ENCODE assay signal across 8 mouse cellular contexts in the genomic region with DNA sequence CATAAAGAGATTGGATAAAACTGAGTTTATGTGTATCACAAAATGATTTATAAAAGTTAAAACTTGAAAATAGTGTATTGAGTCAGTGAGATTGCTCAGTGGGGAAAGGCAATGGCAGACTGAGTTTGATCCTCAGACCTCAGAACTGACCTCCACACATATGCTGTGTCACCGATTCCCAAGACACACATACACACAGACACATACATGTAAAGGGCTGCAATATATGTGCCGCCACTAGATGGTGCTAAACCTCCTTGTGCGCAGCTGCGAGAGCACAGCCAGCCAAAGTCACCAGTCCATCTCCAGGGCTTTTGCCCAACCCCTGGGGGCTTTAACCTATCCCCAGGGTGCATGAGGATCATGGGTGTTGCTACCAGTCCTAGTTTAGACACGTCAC. TPM values are rescaled to one million over a fixed set of nuclear protein-coding genes. Genes with fewer than 3 reads are reported as not detected.
DNase-seq lines count a peak whose midpoint lies in the region; ATAC-seq and TF ChIP-seq lines count a peak whose summit lies in the region.
"Not testable (repeated sequence)": the region's sequence is repeated elsewhere in the genome, so short reads cannot be mapped to it uniquely, and the experiment has no call there.

No protein-coding gene starts in this region.

- H3K9me3 ChIP-seq in forebrain, embryonic 14.5 days (replicated peaks; ENCODE audit: control insufficient read depth, low read length); hindbrain, embryonic 11.5 days (ENCODE audit: control insufficient read depth, low read length); intestine, embryonic 16.5 days (ENCODE audit: control insufficient read depth, low read length); limb, embryonic 13.5 days; lung, embryonic 14.5 days (ENCODE audit: low read depth, low read length); midbrain, embryonic 13.5 days: not testable (repeated sequence)

- ATAC-seq in activated CD4-positive, CD25-positive, alpha-beta regulatory T cell, adult 4 months: peak; percentile 66
- peak; percentile 72 for ATAC-seq in forebrain, embryonic 14.5 days
- peak; percentile 67 for ATAC-seq in hindbrain, embryonic 11.5 days (ENCODE audit: low FRiP score)
- ATAC-seq in intestine, embryonic 16.5 days: peak; percentile 71
- peak; percentile 57; the same call in 1 of the 2 replicates for ATAC-seq in limb, embryonic 13.5 days (ENCODE audit: low FRiP score, low read depth)
- peak; percentile 79; the same call in 1 of the 2 replicates for ATAC-seq in lung, embryonic 14.5 days (ENCODE audit: insufficient read depth)
- peak; percentile 83 for ATAC-seq in midbrain, embryonic 13.5 days
- ATAC-seq in neutrophil, adult 5-6 weeks (ENCODE audit: extremely low read depth, insufficient number of reproducible peaks, low FRiP score, poor library complexity, severe bottlenecking): peak; percentile 81

- not testable (repeated sequence) for H3K36me3 ChIP-seq in forebrain, embryonic 14.5 days (ENCODE audit: control insufficient read depth, insufficient read depth, low read length); hindbrain, embryonic 11.5 days (ENCODE audit: control insufficient read depth, insufficient read depth, low read length); intestine, embryonic 16.5 days (ENCODE audit: control insufficient read depth, insufficient read depth, low read length); limb, embryonic 13.5 days; lung, embryonic 14.5 days (ENCODE audit: insufficient read depth); midbrain, embryonic 13.5 days

- not testable (repeated sequence) for DNase-seq in forebrain, embryonic 14.5 days (ENCODE audit: low spot score); hindbrain, embryonic 11.5 days (ENCODE audit: low spot score); lung, embryonic 14.5 days

- not testable (repeated sequence) for H3K4me1 ChIP-seq in forebrain, embryonic 14.5 days (ENCODE audit: control insufficient read depth, insufficient read depth, low read length); hindbrain, embryonic 11.5 days (replicated peaks; ENCODE audit: control insufficient read depth, insufficient read depth, low read length); intestine, embryonic 16.5 days (ENCODE audit: control insufficient read depth, insufficient read depth, low read length); limb, embryonic 13.5 days; lung, embryonic 14.5 days (ENCODE audit: insufficient read depth); midbrain, embryonic 13.5 days (replicated peaks)

- H3K4me2 ChIP-seq in forebrain, embryonic 14.5 days (ENCODE audit: low read length); hindbrain, embryonic 11.5 days (replicated peaks; ENCODE audit: low read depth, low read length); intestine, embryonic 16.5 days (ENCODE audit: low read depth, low read length); limb, embryonic 13.5 days (replicated peaks); lung, embryonic 14.5 days; midbrain, embryonic 13.5 days (replicated peaks): not testable (repeated sequence)

- not testable (repeated sequence) for H3K27me3 ChIP-seq in forebrain, embryonic 14.5 days (replicated peaks; ENCODE audit: control insufficient read depth, insufficient read depth, low read length); hindbrain, embryonic 11.5 days (ENCODE audit: control insufficient read depth, insufficient read depth, low read length); intestine, embryonic 16.5 days (replicated peaks; ENCODE audit: control insufficient read depth, insufficient read depth, low read length); limb, embryonic 13.5 days; lung, embryonic 14.5 days (ENCODE audit: insufficient read depth, low read length); midbrain, embryonic 13.5 days

- not testable (repeated sequence) for TF ChIP-seq CTCF in lung, embryonic 14.5 days (IDR thresholded peaks at IDR 0.05; ENCODE audit: low read depth)

- H3K27ac ChIP-seq in forebrain, embryonic 14.5 days (ENCODE audit: low read depth, low read length); hindbrain, embryonic 11.5 days (ENCODE audit: low read depth, low read length); intestine, embryonic 16.5 days (ENCODE audit: low read length); limb, embryonic 13.5 days; lung, embryonic 14.5 days (ENCODE audit: low read depth); midbrain, embryonic 13.5 days: not testable (repeated sequence)

- not testable (repeated sequence) for H3K4me3 ChIP-seq in forebrain, embryonic 14.5 days (ENCODE audit: low read depth, low read length); hindbrain, embryonic 11.5 days (ENCODE audit: low read depth, low read length); intestine, embryonic 16.5 days (ENCODE audit: low read length); limb, embryonic 13.5 days; lung, embryonic 14.5 days (ENCODE audit: low read depth, low read length); midbrain, embryonic 13.5 days (replicated peaks)

- no CpG with 5 or more reads among the region's 5 CpGs for WGBS in forebrain, embryonic 14.5 days
- no CpG with 5 or more reads among the region's 5 CpGs for WGBS in hindbrain, embryonic 11.5 days
- no CpG with 5 or more reads among the region's 5 CpGs for WGBS in intestine, embryonic 16.5 days
- no CpG with 5 or more reads among the region's 5 CpGs for WGBS in limb, embryonic 13.5 days
- no CpG with 5 or more reads among the region's 5 CpGs for WGBS in lung, embryonic 14.5 days
- WGBS in midbrain, embryonic 13.5 days: no CpG with 5 or more reads among the region's 5 CpGs

- H3K9ac ChIP-seq in forebrain, embryonic 14.5 days (ENCODE audit: low read length); hindbrain, embryonic 11.5 days (ENCODE audit: low read depth, low read length); intestine, embryonic 16.5 days (ENCODE audit: low read depth, low read length); limb, embryonic 13.5 days; lung, embryonic 14.5 days; midbrain, embryonic 13.5 days (replicated peaks): not testable (repeated sequence)

RNA-seq across cellular contexts. Expression of a gene that starts 1.4 kb away (rescaled TPM):
- polyA plus RNA-seq in activated CD4-positive, CD25-positive, alpha-beta regulatory T cell, adult 4 months (2017; shearing (Covaris generic)): 100 to 1,000 TPM; 192 to 225 TPM
- 0.08 TPM in 1 of 2 replicates, not detected in the other for polyA plus RNA-seq in forebrain, embryonic 14.5 days (2014; fragmentation: Nextera tagmentation; extraction: Ambion mirVana)
- 0.17 and 0.36 TPM in 2 replicates for polyA plus RNA-seq in hindbrain, embryonic 11.5 days (2014; fragmentation: Nextera tagmentation; extraction: Ambion mirVana)
- 0.50 and 0.55 TPM in 2 replicates for polyA plus RNA-seq in intestine, embryonic 16.5 days (2015; fragmentation: Nextera tagmentation; extraction: Ambion mirVana)
- 0.41 and 0.64 TPM in 2 replicates for polyA plus RNA-seq in limb, embryonic 13.5 days (2015; fragmentation: Nextera tagmentation; extraction: Ambion mirVana)
- polyA plus RNA-seq in lung, embryonic 14.5 days (2014; fragmentation: Nextera tagmentation; extraction: Ambion mirVana): 0.22 and 0.30 TPM in 2 replicates
- polyA plus RNA-seq in midbrain, embryonic 13.5 days (2015; fragmentation: Nextera tagmentation; extraction: Ambion mirVana): 0.05 TPM in 1 of 2 replicates, not detected in the other
- 227 and 247 TPM in 2 replicates for total RNA-seq in neutrophil, adult 5-6 weeks (2017)

Comparison
In these comparisons a context has a peak if more than half of its experiments do, and no peak if none do; other contexts are left out.
1. RNA of a gene that starts 1.4 kb away (polyA plus RNA-seq): 192 to 225 TPM in activated CD4-positive, CD25-positive, alpha-beta regulatory T cell, adult 4 months; 0.41 to 0.64 TPM in limb, embryonic 13.5 days, 0.50 to 0.55 TPM in intestine, embryonic 16.5 days, 0.22 to 0.30 TPM in lung, embryonic 14.5 days, 0.17 to 0.36 TPM in hindbrain, embryonic 11.5 days, 0.05 TPM in midbrain, embryonic 13.5 days and 0.08 TPM in forebrain, embryonic 14.5 days; every median in the first group is over 100 times any median in the second.
2. Peak in every context shown above with its lines, with median percentiles within 50 percentile points of each other: ATAC-seq.